13 mouse cellular contexts compared by ENCODE assay signal in genomic region chr14:76452751-76453360, GRCm38 (mm10). TPM values are rescaled to one million over a fixed set of nuclear protein-coding genes. Genes with fewer than 3 reads are reported as not detected.
DNase-seq lines count a peak whose midpoint lies in the region; ATAC-seq lines count a peak whose summit lies in the region.
"Had no signal": no experiment of that assay in that cellular context is flagged by ENCODE, and none has a peak within 500 bp of the region (broad histone marks: within the 10 kb centered on the region; RNA-seq: fewer than 3 reads in every experiment).

No protein-coding gene starts in this region.

- no peaks in the 10 kb centered on the region for H3K36me3 ChIP-seq in forebrain, embryonic 15.5 days
- H3K36me3 ChIP-seq in midbrain, embryonic 15.5 days (replicated peaks) = 0 out of 2 replicates have a peak, but pooled peaks cover 3% of the 10 kb centered on the region
- H3K36me3 ChIP-seq: intestine, embryonic 15.5 days had no signal

- intact Hi-C loops in left cerebral cortex, postnatal 4 days (cut with DNase I) = no loop called here

- H3K4me2 ChIP-seq in forebrain, embryonic 15.5 days (replicated peaks) = no peak overlapping the region
- no peak overlapping the region for H3K4me2 ChIP-seq in midbrain, embryonic 15.5 days
- H3K4me2 ChIP-seq: intestine, embryonic 15.5 days had no signal

- ATAC-seq in cerebellum, adult (ENCODE audit: insufficient number of reproducible peaks, low FRiP score, low TSS enrichment) = 0 out of 2 replicates have a peak, but pooled peaks have one; percentile 8
- peak; percentile 44 for ATAC-seq in forebrain, embryonic 15.5 days (replicated peaks)
- ATAC-seq in midbrain, embryonic 15.5 days (replicated peaks) = 0 out of 2 replicates have a peak, but pooled peaks have one; percentile 24
- no peak for ATAC-seq in frontal cortex, adult (ENCODE audit: low TSS enrichment)
- ATAC-seq: intestine, embryonic 15.5 days; lung, postnatal 0 days had no signal

- peak overlapping the region; percentile 53 for H3K27ac ChIP-seq in forebrain, embryonic 15.5 days (replicated peaks)
- no peak overlapping the region for H3K27ac ChIP-seq in midbrain, embryonic 15.5 days
- H3K27ac ChIP-seq: intestine, embryonic 15.5 days had no signal

- H3K27me3 ChIP-seq in forebrain, embryonic 15.5 days = no peaks in the 10 kb centered on the region
- H3K27me3 ChIP-seq in midbrain, embryonic 15.5 days (replicated peaks) = no peaks in the 10 kb centered on the region
- H3K27me3 ChIP-seq: intestine, embryonic 15.5 days had no signal

- peaks cover 27% of the 10 kb centered on the region for H3K4me1 ChIP-seq in forebrain, embryonic 15.5 days
- peaks cover 16% of the 10 kb centered on the region; the same call in 1 of the 2 replicates for H3K4me1 ChIP-seq in midbrain, embryonic 15.5 days

- H3K9me3 ChIP-seq in forebrain, embryonic 15.5 days = no peaks in the 10 kb centered on the region
- no peaks in the 10 kb centered on the region for H3K9me3 ChIP-seq in midbrain, embryonic 15.5 days
- H3K9me3 ChIP-seq: intestine, embryonic 15.5 days had no signal

- no peak for DNase-seq in cerebellum, adult 18-20 months
- DNase-seq in left cerebral cortex, postnatal 4 days = peak; percentile 43
- no peak for DNase-seq in left cerebral cortex, adult 8-10 months (ENCODE audit: low spot score in 2 of 2)
- no peak for DNase-seq in ovary, postnatal 36 days (ENCODE audit: low spot score)
- DNase-seq: adrenal gland, postnatal 10 days; gastrocnemius, postnatal 25 days; kidney, postnatal 14 days had no signal

- H3K9ac ChIP-seq in forebrain, embryonic 15.5 days (replicated peaks) = no peak overlapping the region
- no peak overlapping the region for H3K9ac ChIP-seq in midbrain, embryonic 15.5 days
- H3K9ac ChIP-seq: intestine, embryonic 15.5 days had no signal

- no peak overlapping the region for H3K4me3 ChIP-seq in forebrain, embryonic 15.5 days
- no peak overlapping the region for H3K4me3 ChIP-seq in midbrain, embryonic 15.5 days
- H3K4me3 ChIP-seq: intestine, embryonic 15.5 days had no signal

- 47% methylated on average over 17 of the region's 17 CpGs for WGBS in forebrain, embryonic 15.5 days
- WGBS in midbrain, embryonic 15.5 days = 57% methylated on average over 17 of the region's 17 CpGs

RNA-seq across cellular contexts. Expression of gene Tsc22d1, which starts 38.1 kb away (rescaled TPM):
- total RNA-seq in left cerebral cortex, postnatal 4 days (2021) = 100 to 1,000 TPM; 619 to 641 TPM
- 100 to 1,000 TPM; 509 to 621 (median 540) TPM for total RNA-seq in left cerebral cortex, adult 8-10 months (2022)
- 711 and 729 TPM in 2 replicates for polyA plus RNA-seq in forebrain, embryonic 15.5 days (2015; fragmentation: Nextera tagmentation; extraction: Ambion mirVana)
- 792 and 811 TPM in 2 replicates for polyA plus RNA-seq in midbrain, embryonic 15.5 days (2015; fragmentation: Nextera tagmentation; extraction: Ambion mirVana)
